8 mouse cellular contexts compared by ENCODE assay signal in the genomic region with DNA sequence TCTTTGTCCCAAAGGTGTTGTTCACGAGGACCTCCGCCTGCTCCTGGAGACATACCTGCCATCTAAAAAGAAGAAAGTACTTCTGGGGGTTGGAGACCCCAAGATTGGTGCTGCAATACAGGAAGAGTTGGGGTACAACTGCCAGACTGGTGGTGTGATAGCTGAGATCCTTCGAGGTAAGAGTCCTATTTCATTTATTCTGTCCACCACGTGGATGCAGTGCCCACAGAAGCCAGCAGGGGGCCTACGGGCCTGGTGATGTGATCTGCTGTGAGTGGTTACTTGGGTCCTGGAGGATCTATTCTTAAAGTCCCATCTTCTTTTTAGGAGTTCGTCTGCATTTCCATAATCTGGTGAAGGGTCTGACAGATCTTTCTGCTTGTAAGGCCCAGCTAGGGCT. TPM values are rescaled to one million over a fixed set of nuclear protein-coding genes. Genes with fewer than 3 reads are reported as not detected.
DNase-seq lines count a peak whose midpoint lies in the region; ATAC-seq and TF ChIP-seq lines count a peak whose summit lies in the region.

No protein-coding gene starts in this region.

- no peak overlapping the region for H3K9ac ChIP-seq in limb, embryonic 14.5 days (ENCODE audit: low read depth, low read length, severe bottlenecking)
- no peak overlapping the region for H3K9ac ChIP-seq in midbrain, embryonic 15.5 days

- peak overlapping the region; percentile 93 for H3K4me3 ChIP-seq in hindbrain, embryonic 10.5 days
- H3K4me3 ChIP-seq in limb, embryonic 14.5 days (replicated peaks; ENCODE audit: low read length): peak overlapping the region; percentile 75
- H3K4me3 ChIP-seq in midbrain, embryonic 15.5 days: peak overlapping the region; percentile 96

- peaks cover 54% of the 10 kb centered on the region for H3K36me3 ChIP-seq in hindbrain, embryonic 10.5 days
- H3K36me3 ChIP-seq in limb, embryonic 14.5 days (ENCODE audit: control insufficient read depth, insufficient read depth, low read length): peaks cover 50% of the 10 kb centered on the region
- H3K36me3 ChIP-seq in midbrain, embryonic 15.5 days (replicated peaks): peaks cover 47% of the 10 kb centered on the region

- TF ChIP-seq CTCF in Patski (IDR thresholded peaks at IDR 0.05): peak; percentile 83

- H3K4me1 ChIP-seq in hindbrain, embryonic 10.5 days (replicated peaks): peaks cover 29% of the 10 kb centered on the region
- peaks cover 7% of the 10 kb centered on the region for H3K4me1 ChIP-seq in limb, embryonic 14.5 days (ENCODE audit: control insufficient read depth, insufficient read depth, low read length)
- H3K4me1 ChIP-seq in midbrain, embryonic 15.5 days: peaks cover 32% of the 10 kb centered on the region

- H3K4me2 ChIP-seq in limb, embryonic 14.5 days (replicated peaks; ENCODE audit: low read depth, low read length, severe bottlenecking): peak overlapping the region; percentile 90
- peak overlapping the region; percentile 86 for H3K4me2 ChIP-seq in midbrain, embryonic 15.5 days

- ATAC-seq in Patski: no peak
- ATAC-seq in limb, embryonic 14.5 days (ENCODE audit: low FRiP score, low read depth): no peak
- no peak for ATAC-seq in midbrain, embryonic 15.5 days (replicated peaks)

- 44% methylated on average over 6 of the region's 6 CpGs for WGBS in hindbrain, embryonic 10.5 days
- WGBS in limb, embryonic 14.5 days: 37% methylated on average over 6 of the region's 6 CpGs
- 44% methylated on average over 6 of the region's 6 CpGs for WGBS in midbrain, embryonic 15.5 days

- peak overlapping the region; percentile 97 for H3K27ac ChIP-seq in hindbrain, embryonic 10.5 days
- no peak overlapping the region for H3K27ac ChIP-seq in limb, embryonic 14.5 days (replicated peaks; ENCODE audit: low read depth, low read length)
- H3K27ac ChIP-seq in midbrain, embryonic 15.5 days: no peak overlapping the region

- H3K27me3 ChIP-seq in Patski: no peaks in the 10 kb centered on the region
- H3K27me3 ChIP-seq in hindbrain, embryonic 10.5 days (ENCODE audit: insufficient read depth, poor library complexity, severe bottlenecking): no peaks in the 10 kb centered on the region
- H3K27me3 ChIP-seq in limb, embryonic 14.5 days (ENCODE audit: control insufficient read depth, insufficient read depth, low read length): no peaks in the 10 kb centered on the region
- no peaks in the 10 kb centered on the region for H3K27me3 ChIP-seq in midbrain, embryonic 15.5 days (replicated peaks)

- in situ Hi-C loops in Patski (cut with MboI; ENCODE audit: low pct_unique_long_range_greater_than_20kb): no loop called here

- POLR2A ChIA-PET in Patski (lab: Charles Lee): interaction anchor here (1.1 to 1.4 kb wide), 3 partner anchors 9 to 73 kb away, joined by 3 to 7 read pairs (median 4); partner anchors contain the start of gene Idh3b

- H3K9me3 ChIP-seq in hindbrain, embryonic 10.5 days: no peaks in the 10 kb centered on the region
- no peaks in the 10 kb centered on the region for H3K9me3 ChIP-seq in limb, embryonic 14.5 days (ENCODE audit: control insufficient read depth, low read length)
- H3K9me3 ChIP-seq in midbrain, embryonic 15.5 days: no peaks in the 10 kb centered on the region

- peak; percentile 73 to 76 for DNase-seq in layer of hippocampus, postnatal 10 days (ENCODE audit: low spot score in 2 of 2)
- no peak for DNase-seq in layer of hippocampus, adult 9-10 months (ENCODE audit: low spot score)
- no peak for DNase-seq in Patski (ENCODE audit: low read depth, low spot score)
- DNase-seq in embryo, embryonic 11.5 days (ENCODE audit: low read depth, low spot score): peak; percentile 48
- peak; percentile 81 for DNase-seq in hindbrain, embryonic 10.5 days (ENCODE audit: low spot score)
- DNase-seq in limb, embryonic 14.5 days (ENCODE audit: low spot score): peak; percentile 54
- peak; percentile 50 to 55 for DNase-seq in thymus, postnatal 36 days

- CTCF ChIA-PET in Patski (lab: Charles Lee): interaction anchor here (1.1 to 1.3 kb wide), 3 partner anchors 13 to 100 kb away, joined by 3 read pairs; no protein-coding TSS in a partner anchor

- no peak for TF ChIP-seq POLR2A in limb, embryonic 14.5 days (IDR thresholded peaks at IDR 0.05; ENCODE audit: borderline replicate concordance, extremely low read depth, insufficient read depth, insufficient read length)

RNA-seq across cellular contexts. Expression of gene Nop56, which starts 1.4 kb away (rescaled TPM):
- 100 to 1,000 TPM; 171 to 187 TPM for total RNA-seq in layer of hippocampus, postnatal 10 days (2021)
- polyA plus RNA-seq in Patski (2021): 139 TPM
- 297 and 412 TPM in 2 replicates for polyA plus RNA-seq in hindbrain, embryonic 10.5 days (2016; fragmentation: Nextera tagmentation; extraction: Ambion mirVana)
- 319 and 357 TPM in 2 replicates for polyA plus RNA-seq in limb, embryonic 14.5 days (2012; rRNA removed)
- polyA plus RNA-seq in limb, embryonic 14.5 days (2014; fragmentation: Nextera tagmentation; extraction: Ambion mirVana): 253 and 255 TPM in 2 replicates
- 237 and 244 TPM in 2 replicates for polyA plus RNA-seq in midbrain, embryonic 15.5 days (2015; fragmentation: Nextera tagmentation; extraction: Ambion mirVana)

RNA-seq across cellular contexts. Expression of gene Idh3b, which starts 8.7 kb away (rescaled TPM):
- 100 to 1,000 TPM; 228 to 246 TPM for total RNA-seq in layer of hippocampus, postnatal 10 days (2021)
- 267 TPM for polyA plus RNA-seq in Patski (2021)
- polyA plus RNA-seq in hindbrain, embryonic 10.5 days (2016; fragmentation: Nextera tagmentation; extraction: Ambion mirVana): 126 and 130 TPM in 2 replicates
- 181 and 193 TPM in 2 replicates for polyA plus RNA-seq in limb, embryonic 14.5 days (2012; rRNA removed)
- 164 and 169 TPM in 2 replicates for polyA plus RNA-seq in limb, embryonic 14.5 days (2014; fragmentation: Nextera tagmentation; extraction: Ambion mirVana)
- polyA plus RNA-seq in midbrain, embryonic 15.5 days (2015; fragmentation: Nextera tagmentation; extraction: Ambion mirVana): 184 and 188 TPM in 2 replicates

RNA-seq across cellular contexts. Expression of gene Ebf4, which starts 19.3 kb away (rescaled TPM):
- total RNA-seq in layer of hippocampus, postnatal 10 days (2021): 10 to 100 TPM; 15.6 to 16.2 TPM
- 18.9 TPM for polyA plus RNA-seq in Patski (2021)
- 0.95 and 0.98 TPM in 2 replicates for polyA plus RNA-seq in hindbrain, embryonic 10.5 days (2016; fragmentation: Nextera tagmentation; extraction: Ambion mirVana)
- 27.4 and 37.7 TPM in 2 replicates for polyA plus RNA-seq in limb, embryonic 14.5 days (2012; rRNA removed)
- 5.7 and 6.1 TPM in 2 replicates for polyA plus RNA-seq in limb, embryonic 14.5 days (2014; fragmentation: Nextera tagmentation; extraction: Ambion mirVana)
- 5.8 and 6.3 TPM in 2 replicates for polyA plus RNA-seq in midbrain, embryonic 15.5 days (2015; fragmentation: Nextera tagmentation; extraction: Ambion mirVana)

Comparison
In these comparisons a context has a peak if more than half of its experiments do, and no peak if none do; other contexts are left out.
1. DNase-seq: peak in layer of hippocampus, postnatal 10 days (2 of 2), embryo, embryonic 11.5 days (single experiment), hindbrain, embryonic 10.5 days (single experiment), limb, embryonic 14.5 days (single experiment) and thymus, postnatal 36 days (2 of 2); none in layer of hippocampus, adult 9-10 months (single experiment) and Patski (single experiment).
2. Peak in every context shown above with its lines, with median percentiles within 50 percentile points of each other: H3K4me3 ChIP-seq.